Mouse (Mus musculus): ENCODE measurements around the gene Nrxn2.

- TF ChIP-seq CTCF (IDR thresholded peaks at IDR 0.05; ENCODE audit: control insufficient read depth, insufficient read depth, insufficient read length), result no peak
- no peak for TF ChIP-seq MYOG (IDR thresholded peaks at IDR 0.05; ENCODE audit: control insufficient read depth, extremely low read depth, insufficient read length)
Observed at GRCm38 (mm10) chr19:6445761-6446423, 27.4 kb downstream of the Nrxn2 start.
